Mouse (Mus musculus): ENCODE measurements around the gene Sertad3.

DNA sequence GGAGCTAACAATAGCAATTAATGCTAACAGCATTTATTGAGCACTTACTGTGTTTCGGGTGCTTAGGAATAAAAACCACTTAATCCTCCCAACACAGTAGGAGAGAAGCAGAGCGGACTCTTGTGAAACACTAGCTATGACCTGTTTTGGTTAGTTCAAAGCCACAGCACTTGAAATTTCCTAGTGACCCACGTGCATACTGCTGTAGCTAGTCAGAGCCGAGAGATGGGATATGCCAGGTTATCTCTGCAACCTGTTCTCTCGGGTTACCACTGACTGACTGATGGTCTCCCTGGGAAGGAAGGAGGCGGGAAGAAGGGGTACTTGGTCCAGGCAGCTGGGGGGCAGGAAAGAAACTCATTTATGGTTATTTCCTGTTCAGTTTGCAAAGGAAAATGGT lies 13.1 kb upstream of the Sertad3 start:
- TF ChIP-seq POLR2A (IDR thresholded peaks at IDR 0.05; ENCODE audit: extremely low read depth, insufficient read depth, low read length) (no peak), CTCF (IDR thresholded peaks at IDR 0.05; ENCODE audit: low read depth, low read length) (no peak)
